Mouse (Mus musculus): Measurements from ENCODE around the gene Sbk1. TPM values are rescaled to one million over a fixed set of nuclear protein-coding genes. Genes with fewer than 3 reads are reported as not detected.
"Not testable (repeated sequence)": the region's sequence is repeated elsewhere in the genome, so short reads cannot be mapped to it uniquely, and the experiment has no call there.

The Sbk1 gene
- total and polyA plus RNA-seq, 2 experiments from 2014 or later = 184 to 535 TPM

- TF ChIP-seq CTCF (IDR thresholded peaks at IDR 0.05) = no peak
- Histone ChIP-seq H3K27ac (ENCODE audit: low read depth, low read length) (no peak overlapping the region), H3K4me3 (ENCODE audit: low read depth, low read length) (no peak overlapping the region), H3K4me1 (ENCODE audit: insufficient read depth, low read length) (no peaks in the 10 kb centered on the region), H3K4me2 (ENCODE audit: low read depth, low read length, poor library complexity, severe bottlenecking) (no peak overlapping the region), H3K9ac (replicated peaks; ENCODE audit: low read length, poor library complexity, severe bottlenecking) (no peak overlapping the region), H3K36me3 (ENCODE audit: insufficient read depth, low read length) (no peaks in the 10 kb centered on the region), H3K9me3 (ENCODE audit: low read length) (no peaks in the 10 kb centered on the region), H3K27me3 (ENCODE audit: insufficient read depth, low read length) (no peaks in the 10 kb centered on the region)
- DNase-seq (ENCODE audit: low spot score) (no peak), ATAC-seq (ENCODE audit: low FRiP score) (no peak)
- WGBS = 56% methylated on average over 5 of the region's 5 CpGs
Observed at GRCm38 (mm10) chr7:126313309-126313708, 40.9 kb downstream of the Sbk1 start.

- DNase-seq (ENCODE audit: low spot score) (no peak), ATAC-seq (ENCODE audit: low FRiP score) (no peak)
- H3K9me3 ChIP-seq (ENCODE audit: low read length) = no peaks in the 10 kb centered on the region
Observed at GRCm38 (mm10) chr7:126314273-126314672, 41.9 kb downstream of the Sbk1 start.

GRCm38 (mm10) chr7:126323729-126324128 is 51.3 kb downstream of the Sbk1 start:
- Histone ChIP-seq H3K27ac (ENCODE audit: low read depth, low read length) (no peak overlapping the region), H3K4me2 (ENCODE audit: low read depth, low read length, poor library complexity, severe bottlenecking) (no peak overlapping the region), H3K9ac (replicated peaks; ENCODE audit: low read length, poor library complexity, severe bottlenecking) (no peak overlapping the region), H3K9me3 (ENCODE audit: low read length) (no peaks in the 10 kb centered on the region), H3K27me3 (ENCODE audit: insufficient read depth, low read length) (no peaks in the 10 kb centered on the region), H3K4me3 (ENCODE audit: low read depth, low read length) (no peak overlapping the region), H3K36me3 (ENCODE audit: insufficient read depth, low read length) (no peaks in the 10 kb centered on the region), H3K4me1 (ENCODE audit: insufficient read depth, low read length) (no peaks in the 10 kb centered on the region)
- DNase-seq (ENCODE audit: low spot score) = peak; percentile 88
- WGBS = 7% methylated on average over 11 of the region's 11 CpGs
- peak; percentile 97 for TF ChIP-seq CTCF (IDR thresholded peaks at IDR 0.05)
- ATAC-seq (ENCODE audit: low FRiP score) = no peak

More at GRCm38 (mm10) chr7:126314273-126314672, 41.9 kb downstream of the Sbk1 start:
- Histone ChIP-seq H3K4me2 (ENCODE audit: low read depth, low read length, poor library complexity, severe bottlenecking) (no peak overlapping the region), H3K4me1 (ENCODE audit: insufficient read depth, low read length) (no peaks in the 10 kb centered on the region), H3K9ac (replicated peaks; ENCODE audit: low read length, poor library complexity, severe bottlenecking) (no peak overlapping the region), H3K36me3 (ENCODE audit: insufficient read depth, low read length) (no peaks in the 10 kb centered on the region), H3K4me3 (ENCODE audit: low read depth, low read length) (no peak overlapping the region), H3K27ac (ENCODE audit: low read depth, low read length) (no peak overlapping the region), H3K27me3 (ENCODE audit: insufficient read depth, low read length) (no peaks in the 10 kb centered on the region)
- WGBS = 78% methylated on average over 8 of the region's 8 CpGs
- no peak for TF ChIP-seq CTCF (IDR thresholded peaks at IDR 0.05)

GRCm38 (mm10) chr7:126324791-126325190 is 52.4 kb downstream of the Sbk1 start:
- no peak overlapping the region for H3K27ac ChIP-seq (ENCODE audit: low read depth, low read length)
- no peaks in the 10 kb centered on the region for H3K9me3 ChIP-seq (ENCODE audit: low read length)
- DNase-seq (ENCODE audit: low spot score) = no peak
- no peaks in the 10 kb centered on the region for H3K36me3 ChIP-seq (ENCODE audit: insufficient read depth, low read length)
- no peak for ATAC-seq (ENCODE audit: low FRiP score)
- WGBS = 55% methylated on average over 3 of the region's 3 CpGs
- H3K27me3 ChIP-seq (ENCODE audit: insufficient read depth, low read length) = no peaks in the 10 kb centered on the region
- no peak for TF ChIP-seq CTCF (IDR thresholded peaks at IDR 0.05)
- H3K4me1 ChIP-seq (ENCODE audit: insufficient read depth, low read length) = no peaks in the 10 kb centered on the region
- no peak overlapping the region for H3K9ac ChIP-seq (replicated peaks; ENCODE audit: low read length, poor library complexity, severe bottlenecking)
- H3K4me3 ChIP-seq (ENCODE audit: low read depth, low read length) = no peak overlapping the region
- H3K4me2 ChIP-seq (ENCODE audit: low read depth, low read length, poor library complexity, severe bottlenecking) = no peak overlapping the region

GRCm38 (mm10) chr7:126325576-126326273 is 53.3 kb downstream of the Sbk1 start:
- WGBS = 24% methylated on average over 9 of the region's 9 CpGs
- ATAC-seq (ENCODE audit: low FRiP score); H3K4me1 ChIP-seq (ENCODE audit: insufficient read depth, low read length); DNase-seq (ENCODE audit: low spot score); H3K36me3 ChIP-seq (ENCODE audit: insufficient read depth, low read length); H3K9ac ChIP-seq (replicated peaks; ENCODE audit: low read length, poor library complexity, severe bottlenecking); H3K4me2 ChIP-seq (ENCODE audit: low read depth, low read length, poor library complexity, severe bottlenecking); H3K9me3 ChIP-seq (ENCODE audit: low read length); H3K27ac ChIP-seq (ENCODE audit: low read depth, low read length); H3K4me3 ChIP-seq (ENCODE audit: low read depth, low read length); H3K27me3 ChIP-seq (ENCODE audit: insufficient read depth, low read length): not testable (repeated sequence)

GRCm38 (mm10) chr7:126328848-126329247 is 56.4 kb downstream of the Sbk1 start:
- ATAC-seq (ENCODE audit: low FRiP score); H3K36me3 ChIP-seq (ENCODE audit: insufficient read depth, low read length): not testable (repeated sequence)
- WGBS = 93% methylated on average over 4 of the region's 6 CpGs

More at GRCm38 (mm10) chr7:126328848-126329247, 56.4 kb downstream of the Sbk1 start:
- H3K27ac ChIP-seq (ENCODE audit: low read depth, low read length); H3K9me3 ChIP-seq (ENCODE audit: low read length); H3K4me1 ChIP-seq (ENCODE audit: insufficient read depth, low read length); H3K9ac ChIP-seq (replicated peaks; ENCODE audit: low read length, poor library complexity, severe bottlenecking); H3K4me3 ChIP-seq (ENCODE audit: low read depth, low read length); DNase-seq (ENCODE audit: low spot score); H3K27me3 ChIP-seq (ENCODE audit: insufficient read depth, low read length); H3K4me2 ChIP-seq (ENCODE audit: low read depth, low read length, poor library complexity, severe bottlenecking): not testable (repeated sequence)

Data from midbrain, postnatal 0 days (tissue).